Mouse (Mus musculus): ENCODE data around the gene Morn3. TPM values are rescaled to one million over a fixed set of nuclear protein-coding genes. Genes with fewer than 3 reads are reported as not detected.

The Morn3 gene
- total RNA-seq, 1 experiment = 0.62 TPM

DNA sequence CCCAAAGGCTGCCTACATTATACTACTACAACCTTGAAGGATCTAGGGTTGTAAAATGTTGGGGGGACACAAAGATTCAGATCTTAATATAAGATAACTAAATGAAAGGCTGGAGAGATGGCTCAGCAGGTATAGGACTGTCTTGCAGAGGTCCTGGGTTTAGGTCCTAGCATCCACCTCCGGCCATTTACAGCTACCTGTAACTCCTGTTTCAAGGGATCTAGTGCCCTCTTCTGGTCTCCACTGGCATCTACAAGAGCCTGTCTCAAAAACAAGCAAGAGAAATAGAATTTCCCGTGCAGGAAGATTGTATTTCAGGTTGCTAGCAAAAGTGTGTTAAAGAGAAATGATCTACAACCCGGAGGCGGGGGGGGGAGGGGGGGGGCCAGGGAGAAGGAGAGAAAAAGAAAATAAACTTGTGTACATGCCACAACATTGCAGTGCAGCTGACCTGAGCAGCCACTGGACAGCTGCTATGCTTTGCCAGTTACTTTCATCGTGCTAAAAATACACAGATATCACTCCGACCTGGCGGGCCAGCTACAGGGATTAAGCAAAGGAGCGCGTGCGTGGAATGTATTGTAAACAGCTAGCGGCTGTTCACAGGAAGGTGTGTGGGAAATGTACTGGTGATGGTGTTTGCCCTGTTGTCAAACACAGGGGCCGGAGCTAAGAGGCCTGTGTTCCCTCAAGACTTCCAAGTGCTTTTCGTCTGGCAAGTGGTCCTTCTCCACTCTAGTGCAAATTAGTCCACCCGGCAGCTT, 13.1 kb upstream of the Morn3 start:
- TF ChIP-seq ZNF384 (IDR thresholded peaks at IDR 0.05; ENCODE audit: low read depth, low read length) (0 out of 2 replicates have a peak, but pooled peaks have one; percentile 25), MAFK (IDR thresholded peaks at IDR 0.05; ENCODE audit: insufficient read depth, low read depth, low read length) (no peak), ZC3H11A (IDR thresholded peaks at IDR 0.05; ENCODE audit: borderline replicate concordance, low read depth, low read length) (peak; percentile 68; the same call in 1 of the 2 replicates), CHD2 (IDR thresholded peaks at IDR 0.05; ENCODE audit: low read depth, low read length) (no peak), HCFC1 (IDR thresholded peaks at IDR 0.05; ENCODE audit: borderline replicate concordance, insufficient read depth, low read length) (no peak)
- H3K9me3 ChIP-seq (ENCODE audit: control insufficient read depth, insufficient read depth, low read depth, low read length) = no peaks in the 10 kb centered on the region
- H3K36me3 ChIP-seq (ENCODE audit: control insufficient read depth, insufficient read depth, low read length, poor library complexity, severe bottlenecking) = no peaks in the 10 kb centered on the region
- peak overlapping the region; percentile 65; the same call in 1 of the 2 replicates for H3K9ac ChIP-seq (ENCODE audit: insufficient read depth, low read depth, low read length, poor library complexity, severe bottlenecking)
- H3K4me1 ChIP-seq (ENCODE audit: control insufficient read depth in 2 of 2, insufficient read depth in 2 of 2, low read length in 2 of 2, poor library complexity in 1 of 2) = peaks cover 0 to 4% of the 10 kb centered on the region in 2 experiments; a peak in 1 of 4 replicates
- in situ Hi-C loops (cut with MboI; ENCODE audit: low sequenced_read_pairs in 2 of 2, unreplicated experiment in 2 of 2) = loop anchor here in 1 of 2 experiments (10.0 kb wide), 1 partner anchor 115 kb away; no protein-coding TSS in a partner anchor
- no peak overlapping the region for H3K4me3 ChIP-seq (ENCODE audit: insufficient read depth in 1 of 2, low read depth in 1 of 2, low read length in 2 of 2, poor library complexity in 1 of 2, severe bottlenecking in 1 of 2)
- H3K27ac ChIP-seq (ENCODE audit: insufficient read depth, low read depth, low read length, poor library complexity, severe bottlenecking) = no peak overlapping the region
- DNase-seq (ENCODE audit: low read depth, low spot score) = no peak

DNA sequence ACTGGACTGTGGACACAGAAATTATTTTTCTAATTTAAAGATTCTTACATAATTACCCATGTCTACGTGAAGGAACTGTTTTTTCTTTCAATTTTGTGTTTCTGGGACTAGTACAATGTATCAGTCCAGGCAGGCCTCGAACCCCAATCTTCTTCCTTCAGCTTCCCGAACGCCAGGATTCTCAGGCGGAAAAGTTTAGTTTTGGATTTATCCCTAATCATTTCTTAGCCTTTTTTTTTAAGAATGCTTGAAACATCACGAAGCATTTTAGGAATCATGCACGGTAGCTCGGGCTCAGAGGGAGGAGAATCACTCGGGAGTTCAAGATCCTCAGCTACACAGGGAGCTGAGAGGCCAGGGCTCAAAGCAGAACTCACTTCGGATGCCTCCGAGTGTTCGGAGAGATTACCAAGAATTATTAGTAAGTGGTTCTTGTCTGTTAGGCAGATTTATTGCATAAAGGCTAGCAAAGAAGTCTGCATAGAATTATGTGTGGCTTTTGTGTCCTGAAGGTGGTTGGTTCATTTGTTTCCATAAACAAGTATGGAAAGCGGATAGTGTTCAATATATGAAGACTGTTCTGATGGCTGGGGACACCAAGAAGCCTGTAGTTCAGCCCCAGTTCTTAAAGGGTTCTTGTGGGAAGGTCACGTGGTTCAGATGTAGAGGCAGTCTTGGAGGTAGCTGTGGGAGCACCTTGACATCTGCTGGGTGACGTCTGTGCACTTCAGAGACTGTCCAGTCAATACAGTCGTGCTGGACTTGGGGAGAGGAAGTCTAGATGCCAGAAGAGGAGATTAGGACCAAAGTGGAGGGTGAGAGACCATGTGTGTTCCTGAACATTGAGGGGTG, 11.7 kb upstream of the Morn3 start:
- peak overlapping the region; percentile 52 to 60 for H3K4me3 ChIP-seq (ENCODE audit: insufficient read depth in 1 of 2, low read depth in 1 of 2, low read length in 2 of 2, poor library complexity in 1 of 2, severe bottlenecking in 1 of 2)
- H3K27ac ChIP-seq (ENCODE audit: insufficient read depth, low read depth, low read length, poor library complexity, severe bottlenecking) = no peak overlapping the region; the same call in 1 of the 2 replicates
- H3K4me1 ChIP-seq (ENCODE audit: control insufficient read depth in 2 of 2, insufficient read depth in 2 of 2, low read length in 2 of 2, poor library complexity in 1 of 2) = peaks cover 0 to 4% of the 10 kb centered on the region in 2 experiments; a peak in 1 of 4 replicates
- no peak for DNase-seq (ENCODE audit: low read depth, low spot score)
- TF ChIP-seq ZC3H11A (IDR thresholded peaks at IDR 0.05; ENCODE audit: borderline replicate concordance, low read depth, low read length) = no peak
- TF ChIP-seq HCFC1 (IDR thresholded peaks at IDR 0.05; ENCODE audit: borderline replicate concordance, insufficient read depth, low read length) = no peak
- TF ChIP-seq MAFK (IDR thresholded peaks at IDR 0.05; ENCODE audit: insufficient read depth, low read depth, low read length) = no peak
- TF ChIP-seq ZNF384 (IDR thresholded peaks at IDR 0.05; ENCODE audit: low read depth, low read length) = no peak
- no peak for TF ChIP-seq CHD2 (IDR thresholded peaks at IDR 0.05; ENCODE audit: low read depth, low read length)
- peak overlapping the region; percentile 81 for H3K9ac ChIP-seq (ENCODE audit: insufficient read depth, low read depth, low read length, poor library complexity, severe bottlenecking)
- no peaks in the 10 kb centered on the region for H3K9me3 ChIP-seq (ENCODE audit: control insufficient read depth, insufficient read depth, low read depth, low read length)
- H3K36me3 ChIP-seq (ENCODE audit: control insufficient read depth, insufficient read depth, low read length, poor library complexity, severe bottlenecking) = no peaks in the 10 kb centered on the region
- in situ Hi-C loops (cut with MboI; ENCODE audit: low sequenced_read_pairs in 2 of 2, unreplicated experiment in 2 of 2) = no loop called here

DNA sequence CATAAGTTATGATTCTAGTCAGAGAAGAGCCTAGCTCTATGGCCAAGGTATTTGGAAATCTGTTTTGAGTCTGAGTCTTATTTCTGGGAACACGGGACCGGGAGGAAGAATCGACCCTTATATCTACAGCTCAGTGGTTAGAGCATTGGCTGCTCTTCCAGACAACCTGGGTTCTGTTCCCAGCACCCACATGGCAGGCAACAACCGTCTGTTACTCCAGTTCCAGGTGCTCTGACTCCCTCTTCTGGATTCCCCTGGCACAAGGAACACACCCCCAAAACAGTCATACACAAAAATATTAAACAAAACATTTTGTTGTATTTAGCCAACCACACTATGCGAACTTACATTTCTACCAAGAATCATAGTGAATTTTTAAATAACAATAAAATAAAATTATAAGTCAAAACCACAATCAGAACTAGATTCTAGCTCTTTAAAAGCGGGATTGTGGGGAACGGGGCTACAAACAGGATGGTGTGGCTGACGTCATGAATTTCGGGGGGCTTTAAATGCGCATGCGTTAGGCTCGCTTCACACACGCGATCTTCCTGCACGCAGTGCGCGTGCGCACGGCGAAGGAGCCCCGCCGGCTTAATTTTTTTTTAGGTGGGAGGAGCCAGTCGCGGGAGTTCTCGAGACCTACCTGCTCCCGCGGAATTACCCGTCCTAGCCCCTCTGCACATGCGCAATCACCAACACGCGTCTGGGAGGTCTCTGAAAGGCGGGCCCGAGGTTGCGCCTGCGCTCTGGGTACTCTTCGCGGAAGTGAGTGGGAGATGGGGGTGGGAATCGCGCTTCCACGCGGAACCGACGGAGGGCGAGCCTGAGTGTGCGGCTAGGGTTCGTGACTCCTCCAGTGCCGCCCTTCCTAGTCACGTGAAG, 10.8 kb upstream of the Morn3 start:
- peak overlapping the region; percentile 81 for H3K9ac ChIP-seq (ENCODE audit: insufficient read depth, low read depth, low read length, poor library complexity, severe bottlenecking)
- in situ Hi-C loops (cut with MboI; ENCODE audit: low sequenced_read_pairs in 2 of 2, unreplicated experiment in 2 of 2) = no loop called here

More for the DNA sequence above, 10.8 kb upstream of the Morn3 start:
- Histone ChIP-seq H3K9me3 (ENCODE audit: control insufficient read depth, insufficient read depth, low read depth, low read length) (no peaks in the 10 kb centered on the region), H3K27ac (ENCODE audit: insufficient read depth, low read depth, low read length, poor library complexity, severe bottlenecking) (no peak overlapping the region; the same call in 1 of the 2 replicates), H3K4me3 (ENCODE audit: insufficient read depth in 1 of 2, low read depth in 1 of 2, low read length in 2 of 2, poor library complexity in 1 of 2, severe bottlenecking in 1 of 2) (peak overlapping the region; percentile 52 to 60), H3K36me3 (ENCODE audit: control insufficient read depth, insufficient read depth, low read length, poor library complexity, severe bottlenecking) (no peaks in the 10 kb centered on the region), H3K4me1 (ENCODE audit: control insufficient read depth in 2 of 2, insufficient read depth in 2 of 2, low read length in 2 of 2, poor library complexity in 1 of 2) (peaks cover 0 to 4% of the 10 kb centered on the region in 2 experiments; a peak in 1 of 4 replicates)
- DNase-seq (ENCODE audit: low read depth, low spot score) = peak; percentile 100
- peak; percentile 98 for TF ChIP-seq ZNF384 (IDR thresholded peaks at IDR 0.05; ENCODE audit: low read depth, low read length)
- TF ChIP-seq ZC3H11A (IDR thresholded peaks at IDR 0.05; ENCODE audit: borderline replicate concordance, low read depth, low read length) = no peak
- TF ChIP-seq HCFC1 (IDR thresholded peaks at IDR 0.05; ENCODE audit: borderline replicate concordance, insufficient read depth, low read length) = peak; percentile 33; the same call in 1 of the 2 replicates
- 0 out of 2 replicates have a peak, but pooled peaks have one; percentile 17 for TF ChIP-seq MAFK (IDR thresholded peaks at IDR 0.05; ENCODE audit: insufficient read depth, low read depth, low read length)
- peak; percentile 87 for TF ChIP-seq CHD2 (IDR thresholded peaks at IDR 0.05; ENCODE audit: low read depth, low read length)

Measured in ES-E14 (cell line).